Mouse (Mus musculus) hindbrain, embryonic 12.5 days (tissue): ENCODE data around the gene Eya2. TPM values are rescaled to one million over a fixed set of nuclear protein-coding genes. Genes with fewer than 3 reads are reported as not detected.
A peak's percentile ranks its signal among the peaks of the same experiment; 100 is the strongest.

ENCODE experiments used
- ATAC-seq: fragments of 200-750 bp; cut with Nextera tagmentation; 2 replicates; pipeline ENCODE4 v1.8.0; 2017; ENCODE audit warnings: moderate TSS enrichment; ENCODE audit not compliant: low FRiP score
- H3K27ac ChIP-seq: fragments of 300-500 bp; sonication (generic); 2 replicates; pipeline ENCODE4 v1.5.1; 2016; ENCODE audit warnings: mild to moderate bottlenecking
- H3K27me3 ChIP-seq: fragments of 300-500 bp; sonication (generic); 2 replicates; pipeline ENCODE4 v1.6.1; 2016; ENCODE audit warnings: mild to moderate bottlenecking
- H3K36me3 ChIP-seq: fragments of 300-500 bp; sonication (generic); 2 replicates; pipeline ENCODE4 v1.6.1; 2016; ENCODE audit warnings: mild to moderate bottlenecking
- H3K4me1 ChIP-seq: fragments of 300-500 bp; sonication (generic); 2 replicates; pipeline ENCODE4 v1.6.1; 2016
- H3K4me2 ChIP-seq: fragments of 300-500 bp; sonication (generic); replicated peaks from 2 replicates; pipeline ENCODE4 v1.6.1; 2016; ENCODE audit warnings: mild to moderate bottlenecking
- H3K4me3 ChIP-seq: fragments of 300-500 bp; sonication (generic); 2 replicates; pipeline ENCODE4 v1.5.1; 2016; ENCODE audit warnings: mild to moderate bottlenecking
- H3K9ac ChIP-seq: fragments of 300-500 bp; sonication (generic); 2 replicates; pipeline ENCODE4 v1.6.1; 2016; ENCODE audit warnings: mild to moderate bottlenecking, moderate library complexity
- H3K9me3 ChIP-seq: fragments of 300-500 bp; sonication (generic); replicated peaks from 2 replicates; pipeline ENCODE4 v1.6.1; 2016; ENCODE audit warnings: mild to moderate bottlenecking
- WGBS: fragments of 180-500 bp; shearing (Covaris S2); methylation state at CpG from one replicate; pipeline ENCODE4 v1.1.7; 2016; 5-methylcytosine and 5-hydroxymethylcytosine counted together
- polyA plus RNA-seq: library from polyadenylated mRNA; unstranded; fragments of >200 nt; fragmentation: Nextera tagmentation; extraction: Ambion mirVana; gene quantifications from 2 replicates; pipeline ENCODE4 v1.2.1, GENCODE M21; 2016

The Eya2 gene
- polyA plus RNA-seq, 1 experiment from 2014 or later: 20.2 TPM

DNA sequence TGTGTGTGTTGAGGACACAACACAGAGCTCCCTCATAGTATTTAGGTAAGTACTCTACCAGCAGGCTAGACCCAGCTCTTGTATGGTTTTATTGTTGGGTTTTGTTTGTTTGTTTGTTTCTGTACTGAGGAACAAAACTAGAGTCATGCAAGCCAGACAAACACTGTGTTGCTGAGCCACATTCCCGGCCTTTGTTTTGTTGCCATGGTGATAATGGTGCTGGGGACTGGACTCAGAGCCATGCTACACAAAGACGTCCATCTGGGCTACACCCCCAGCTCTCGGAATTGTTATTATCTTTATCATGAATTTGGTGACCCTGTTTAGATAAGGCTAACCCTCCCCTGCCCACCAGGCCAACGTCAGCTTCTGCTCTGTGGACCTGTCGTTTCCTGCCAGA is 163.7 kb downstream of the Eya2 start:
- 18% methylated on average over 5 of the region's 5 CpGs for WGBS
- H3K9ac ChIP-seq: no peak overlapping the region
- peak; percentile 76 for ATAC-seq
- peaks cover 3% of the 10 kb centered on the region; the same call in 1 of the 2 replicates for H3K36me3 ChIP-seq
- no peak overlapping the region for H3K4me2 ChIP-seq
- H3K4me3 ChIP-seq: no peak overlapping the region
- peaks cover 18% of the 10 kb centered on the region for H3K4me1 ChIP-seq
- no peaks in the 10 kb centered on the region for H3K27me3 ChIP-seq
- no peaks in the 10 kb centered on the region for H3K9me3 ChIP-seq
- H3K27ac ChIP-seq: no peak overlapping the region

DNA sequence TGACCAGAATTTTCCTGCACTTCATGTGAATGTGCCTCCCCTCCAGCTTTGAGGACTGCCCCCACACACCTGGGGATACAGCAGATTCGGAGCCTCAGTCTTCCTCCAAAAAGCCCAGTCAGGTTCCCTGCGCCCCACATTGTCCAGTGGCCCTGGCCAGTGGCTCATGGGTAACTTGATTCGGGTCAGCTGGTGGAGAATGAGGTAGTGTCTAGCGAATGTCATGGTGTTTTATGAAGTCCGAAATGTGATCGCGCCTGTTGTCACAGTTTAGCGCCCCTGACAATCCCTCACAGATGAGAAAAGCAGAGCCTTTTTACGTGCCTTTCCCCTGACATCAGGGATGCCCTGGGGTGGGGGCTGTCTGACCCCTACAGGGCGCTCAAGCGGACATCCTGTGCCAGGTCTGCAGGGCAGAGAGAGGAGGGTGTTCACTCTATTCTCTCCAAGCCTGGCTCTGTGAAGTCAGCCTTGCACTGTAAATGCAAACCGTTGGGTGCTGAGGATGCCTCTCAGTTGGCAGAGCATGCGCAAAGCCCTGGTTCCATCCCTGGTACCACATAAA is 164.7 kb downstream of the Eya2 start:
- no peak overlapping the region for H3K4me3 ChIP-seq
- H3K9ac ChIP-seq: no peak overlapping the region
- no peaks in the 10 kb centered on the region for H3K9me3 ChIP-seq
- 74% methylated on average over 13 of the region's 13 CpGs for WGBS
- H3K27ac ChIP-seq: no peak overlapping the region
- H3K27me3 ChIP-seq: no peaks in the 10 kb centered on the region
- ATAC-seq: no peak
- no peak overlapping the region for H3K4me2 ChIP-seq
- H3K4me1 ChIP-seq: peaks cover 18% of the 10 kb centered on the region
- peaks cover 4% of the 10 kb centered on the region; the same call in 1 of the 2 replicates for H3K36me3 ChIP-seq

DNA sequence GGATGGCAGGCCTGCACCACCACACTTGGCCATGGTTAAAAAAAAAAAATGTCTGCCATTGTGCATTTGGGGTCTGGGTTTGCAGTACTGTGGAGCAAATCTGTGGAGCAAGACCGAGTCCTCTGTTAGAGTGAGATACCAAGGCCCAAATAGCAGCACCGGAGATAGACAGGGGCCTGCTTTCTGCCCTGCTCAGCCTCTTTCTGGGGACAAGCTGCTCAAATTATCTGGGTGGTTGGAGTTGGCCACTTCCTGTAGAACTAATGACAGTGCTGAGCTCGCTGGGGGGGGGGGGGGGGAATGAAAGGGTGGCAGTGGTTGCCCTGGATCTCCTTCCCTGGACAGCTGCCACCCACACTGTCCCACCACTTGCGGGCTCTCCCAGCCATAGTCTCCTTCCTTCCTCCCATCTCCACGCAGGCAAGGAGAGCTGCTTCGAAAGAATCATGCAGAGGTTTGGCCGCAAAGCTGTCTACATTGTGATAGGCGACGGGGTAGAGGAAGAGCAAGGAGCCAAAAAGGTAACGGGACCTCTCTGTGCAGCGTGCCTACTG is 174.1 kb downstream of the Eya2 start:
- Histone ChIP-seq H3K27me3 (no peaks in the 10 kb centered on the region), H3K9ac (no peak overlapping the region), H3K4me3 (no peak overlapping the region), H3K4me2 (no peak overlapping the region), H3K36me3 (no peaks in the 10 kb centered on the region), H3K4me1 (peaks cover 10% of the 10 kb centered on the region), H3K27ac (peak overlapping the region; percentile 76), H3K9me3 (no peaks in the 10 kb centered on the region)
- WGBS: 56% methylated on average over 11 of the region's 11 CpGs
- no peak for ATAC-seq

DNA sequence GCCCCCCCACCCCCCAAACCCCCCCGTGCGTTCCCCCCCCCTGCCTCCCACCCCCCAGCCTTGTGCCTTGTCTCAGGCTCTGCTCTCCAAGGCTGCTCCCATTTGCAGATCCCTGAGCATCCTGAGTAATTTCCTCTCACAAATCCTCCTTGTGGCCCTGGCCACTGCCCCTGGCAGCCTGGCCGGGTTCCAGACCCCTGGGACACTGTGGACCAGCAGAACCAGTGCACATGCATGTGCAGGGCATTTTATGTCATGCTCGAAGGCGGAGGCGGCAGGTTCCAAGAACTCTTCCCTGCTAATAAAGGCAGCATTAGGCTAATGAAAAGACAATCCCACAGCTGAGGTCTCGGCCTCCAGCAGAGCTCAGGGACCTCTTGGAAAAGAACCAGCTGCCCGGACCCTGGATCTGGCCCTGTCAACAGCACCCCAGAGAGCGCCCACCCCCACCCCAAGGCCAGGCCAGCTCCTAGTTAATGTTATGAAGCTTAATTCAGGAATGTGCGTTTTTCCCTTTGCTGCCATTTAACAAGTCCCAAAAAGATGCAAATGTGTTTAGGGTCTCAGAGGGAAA is 174.6 kb downstream of the Eya2 start:
- Histone ChIP-seq H3K4me2 (no peak overlapping the region), H3K4me1 (peaks cover 10% of the 10 kb centered on the region), H3K27ac (peak overlapping the region; percentile 76), H3K9ac (no peak overlapping the region), H3K9me3 (no peaks in the 10 kb centered on the region), H3K36me3 (no peaks in the 10 kb centered on the region), H3K4me3 (no peak overlapping the region), H3K27me3 (no peaks in the 10 kb centered on the region)
- whole genome bisulfite sequencing: 45% methylated on average over 10 of the region's 10 CpGs
- peak; percentile 62 for ATAC-seq

- Histone ChIP-seq H3K4me3 (no peak overlapping the region), H3K27me3 (no peaks in the 10 kb centered on the region), H3K9ac (no peak overlapping the region; the same call in 1 of the 2 replicates), H3K27ac (peak overlapping the region; percentile 62), H3K36me3 (peaks cover 15% of the 10 kb centered on the region; the same call in 1 of the 2 replicates), H3K9me3 (no peaks in the 10 kb centered on the region), H3K4me2 (no peak overlapping the region), H3K4me1 (peaks cover 10% of the 10 kb centered on the region)
- WGBS: 28% methylated on average over 6 of the region's 6 CpGs
- ATAC-seq: peak; percentile 73
Observed at GRCm38 (mm10) chr2:165778927-165779326, 184.1 kb downstream of the Eya2 start.

GRCm38 (mm10) chr2:165782324-165782723 is 187.5 kb downstream of the Eya2 start:
- Histone ChIP-seq H3K27me3 (no peaks in the 10 kb centered on the region), H3K9me3 (no peaks in the 10 kb centered on the region), H3K9ac (no peak overlapping the region), H3K4me1 (peaks cover 10% of the 10 kb centered on the region), H3K27ac (peak overlapping the region; percentile 24; the same call in 1 of the 2 replicates), H3K36me3 (peaks cover 41% of the 10 kb centered on the region), H3K4me3 (no peak overlapping the region), H3K4me2 (no peak overlapping the region)
- ATAC-seq: 0 out of 2 replicates have a peak, but pooled peaks have one; percentile 39
- WGBS: 44% methylated on average over 5 of the region's 5 CpGs

- H3K4me1 ChIP-seq: peaks cover 16% of the 10 kb centered on the region
- H3K9ac ChIP-seq: no peak overlapping the region
- H3K27ac ChIP-seq: no peak overlapping the region
- H3K4me3 ChIP-seq: no peak overlapping the region
- ATAC-seq: no peak
- no peaks in the 10 kb centered on the region for H3K9me3 ChIP-seq
- H3K27me3 ChIP-seq: no peaks in the 10 kb centered on the region
- peaks cover 67% of the 10 kb centered on the region for H3K36me3 ChIP-seq
- no peak overlapping the region for H3K4me2 ChIP-seq
- WGBS: 89% methylated on average over 20 of the region's 20 CpGs
Observed at GRCm38 (mm10) chr2:165785312-165786036, 190.6 kb downstream of the Eya2 start.

DNA sequence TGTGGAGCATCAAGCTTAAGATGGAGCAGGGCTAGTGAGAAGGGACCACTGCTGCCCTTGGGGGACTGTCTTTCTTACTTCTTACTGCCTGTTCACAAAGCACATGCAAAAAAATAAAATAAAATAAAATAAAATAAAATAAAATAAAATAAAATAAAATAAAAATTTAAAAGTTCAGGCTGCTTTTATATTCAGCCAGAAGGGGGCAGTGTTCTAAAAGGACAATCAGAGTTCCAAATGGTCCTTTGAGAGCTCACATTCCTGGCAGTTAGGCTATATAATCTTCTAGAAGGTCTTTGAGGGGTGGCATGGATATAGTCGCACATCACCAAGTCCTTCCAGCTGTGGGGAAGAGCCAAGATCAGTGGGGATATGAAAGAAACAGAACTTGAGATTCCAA is 191.6 kb downstream of the Eya2 start:
- Histone ChIP-seq H3K4me1 (peaks cover 25% of the 10 kb centered on the region), H3K27ac (no peak overlapping the region), H3K9ac (no peak overlapping the region), H3K4me2 (no peak overlapping the region), H3K27me3 (no peaks in the 10 kb centered on the region), H3K36me3 (peaks cover 70% of the 10 kb centered on the region), H3K9me3 (no peaks in the 10 kb centered on the region), H3K4me3 (no peak overlapping the region)
- no peak for ATAC-seq
- 88% methylated on average over 1 of the region's 1 CpGs for WGBS

GRCm38 (mm10) chr2:165788005-165788404 is 193.2 kb downstream of the Eya2 start:
- 58% methylated on average over 11 of the region's 11 CpGs for WGBS
- Histone ChIP-seq H3K4me2 (no peak overlapping the region), H3K27me3 (no peaks in the 10 kb centered on the region), H3K4me1 (peaks cover 22% of the 10 kb centered on the region), H3K27ac (no peak overlapping the region; the same call in 1 of the 2 replicates), H3K9ac (no peak overlapping the region), H3K9me3 (no peaks in the 10 kb centered on the region), H3K4me3 (no peak overlapping the region), H3K36me3 (peaks cover 78% of the 10 kb centered on the region)
- no peak; the same call in 1 of the 2 replicates for ATAC-seq

GRCm38 (mm10) chr2:165788796-165789195 is 194.0 kb downstream of the Eya2 start:
- Histone ChIP-seq H3K9ac (no peak overlapping the region), H3K36me3 (peaks cover 82% of the 10 kb centered on the region), H3K4me3 (no peak overlapping the region), H3K4me1 (peaks cover 22% of the 10 kb centered on the region), H3K9me3 (no peaks in the 10 kb centered on the region), H3K27me3 (no peaks in the 10 kb centered on the region), H3K27ac (no peak overlapping the region), H3K4me2 (no peak overlapping the region)
- no peak for ATAC-seq
- WGBS: 95% methylated on average over 9 of the region's 9 CpGs

DNA sequence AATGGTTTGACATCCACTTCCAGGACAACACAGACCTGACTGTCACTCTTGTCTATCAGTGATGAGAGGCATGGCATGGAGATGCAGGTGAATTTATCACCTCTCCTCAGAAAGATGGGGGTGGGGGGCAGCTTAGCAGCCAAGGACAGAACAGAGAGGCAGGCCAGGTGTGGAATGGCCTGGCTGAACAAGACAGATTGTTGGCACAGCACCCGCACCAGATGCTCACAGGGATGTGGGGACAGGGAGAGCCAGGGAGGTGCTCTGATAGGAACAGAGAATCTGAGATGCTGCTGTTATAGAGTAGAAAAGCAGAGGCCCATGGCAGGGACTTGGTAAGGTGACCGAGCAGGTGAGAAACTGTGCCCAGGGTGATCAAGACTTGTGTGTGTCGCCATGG is 194.8 kb downstream of the Eya2 start:
- Histone ChIP-seq H3K4me1 (peaks cover 22% of the 10 kb centered on the region), H3K4me3 (no peak overlapping the region), H3K27ac (no peak overlapping the region), H3K27me3 (no peaks in the 10 kb centered on the region), H3K36me3 (peaks cover 84% of the 10 kb centered on the region), H3K9ac (no peak overlapping the region), H3K4me2 (no peak overlapping the region), H3K9me3 (no peaks in the 10 kb centered on the region)
- ATAC-seq: no peak
- 81% methylated on average over 3 of the region's 3 CpGs for WGBS

GRCm38 (mm10) chr2:165791026-165791425 is 196.2 kb downstream of the Eya2 start:
- peak overlapping the region; percentile 68 for H3K27ac ChIP-seq
- H3K9ac ChIP-seq: no peak overlapping the region
- no peaks in the 10 kb centered on the region for H3K9me3 ChIP-seq
- H3K27me3 ChIP-seq: no peaks in the 10 kb centered on the region
- no peak overlapping the region for H3K4me3 ChIP-seq
- 52% methylated on average over 7 of the region's 7 CpGs for WGBS
- ATAC-seq: peak; percentile 75
- H3K4me2 ChIP-seq: no peak overlapping the region
- peaks cover 22% of the 10 kb centered on the region for H3K4me1 ChIP-seq
- peaks cover 81% of the 10 kb centered on the region for H3K36me3 ChIP-seq
